Mouse (Mus musculus): ENCODE measurements around the gene Xrcc6.

The Xrcc6 gene

DNA sequence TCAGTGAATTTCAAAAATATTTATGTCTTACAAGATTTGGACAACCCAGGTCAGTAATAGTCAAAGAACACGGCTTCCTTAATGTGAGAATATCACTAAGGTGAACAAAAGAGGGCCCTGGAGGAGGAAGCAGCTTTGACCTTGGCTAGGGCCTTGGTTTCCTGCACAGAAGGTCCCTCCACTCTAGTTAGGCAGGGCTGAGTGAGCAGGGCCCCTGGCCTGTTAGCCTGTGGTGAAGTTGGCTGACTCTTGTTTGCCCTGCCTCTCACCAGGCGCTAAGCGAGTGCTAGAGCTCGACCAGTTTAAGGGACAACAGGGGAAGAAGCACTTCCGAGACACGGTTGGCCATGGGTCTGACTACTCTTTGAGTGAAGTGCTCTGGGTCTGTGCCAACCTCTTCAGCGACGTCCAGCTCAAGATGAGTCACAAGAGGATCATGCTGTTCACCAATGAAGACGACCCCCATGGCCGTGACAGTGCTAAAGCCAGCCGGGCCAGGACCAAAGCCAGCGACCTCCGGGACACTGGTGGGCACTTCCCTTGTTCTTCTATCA, 35.0 kb downstream of the Xrcc6 start:
- DNase-seq = no peak

- no peak for DNase-seq
These were observed 36.5 kb downstream of the Xrcc6 start for GRCm38 (mm10) chr15:82023965-82024635.

GRCm38 (mm10) chr15:82027276-82027675, 39.6 kb downstream of the Xrcc6 start:
- DNase-seq = no peak

DNA sequence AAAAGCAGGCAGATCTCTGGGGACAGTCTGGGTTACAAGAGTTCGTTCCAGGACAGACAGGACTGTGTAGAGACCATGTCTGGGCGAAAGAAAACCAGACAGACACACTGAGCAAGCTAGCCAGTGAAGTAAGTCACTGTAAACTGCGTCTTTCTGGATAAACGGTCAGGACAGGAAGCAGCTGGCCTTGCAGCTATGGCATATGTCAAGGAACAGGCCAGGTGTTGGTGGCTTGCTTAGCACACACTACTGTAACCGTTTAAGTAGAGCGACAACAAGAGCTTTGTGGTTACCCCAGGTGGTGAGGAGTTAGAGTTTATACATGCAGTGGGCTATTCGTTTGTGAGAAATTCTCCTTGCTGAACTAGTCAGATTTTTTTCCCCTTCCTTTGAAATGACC, 40.1 kb downstream of the Xrcc6 start:
- no peak for DNase-seq

DNA sequence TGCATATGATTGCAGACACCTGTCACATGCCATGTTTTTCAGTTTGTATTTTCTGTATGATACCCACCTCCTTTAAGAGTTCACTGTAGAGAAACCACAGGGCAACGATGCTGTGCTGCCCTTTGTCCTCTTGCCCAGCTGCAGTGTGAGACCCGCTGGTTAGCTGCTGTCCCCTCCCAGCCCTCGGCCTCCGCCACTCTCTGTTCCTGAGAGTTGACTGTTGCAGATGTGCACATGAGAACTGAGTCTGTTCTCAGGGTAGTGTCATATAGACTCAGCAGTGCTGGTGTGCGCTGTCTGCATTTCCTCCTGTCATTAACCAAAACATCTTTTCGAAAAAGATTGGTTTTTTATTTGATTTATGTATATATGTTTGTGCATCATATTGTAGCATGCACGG, 44.8 kb downstream of the Xrcc6 start:
- DNase-seq = no peak

GRCm38 (mm10) chr15:82033762-82034161, 46.1 kb downstream of the Xrcc6 start, which contains the start of gene Desi1:
TSS of gene Desi1 (minus strand) at chr15:82033862.
- no peak for DNase-seq

DNA sequence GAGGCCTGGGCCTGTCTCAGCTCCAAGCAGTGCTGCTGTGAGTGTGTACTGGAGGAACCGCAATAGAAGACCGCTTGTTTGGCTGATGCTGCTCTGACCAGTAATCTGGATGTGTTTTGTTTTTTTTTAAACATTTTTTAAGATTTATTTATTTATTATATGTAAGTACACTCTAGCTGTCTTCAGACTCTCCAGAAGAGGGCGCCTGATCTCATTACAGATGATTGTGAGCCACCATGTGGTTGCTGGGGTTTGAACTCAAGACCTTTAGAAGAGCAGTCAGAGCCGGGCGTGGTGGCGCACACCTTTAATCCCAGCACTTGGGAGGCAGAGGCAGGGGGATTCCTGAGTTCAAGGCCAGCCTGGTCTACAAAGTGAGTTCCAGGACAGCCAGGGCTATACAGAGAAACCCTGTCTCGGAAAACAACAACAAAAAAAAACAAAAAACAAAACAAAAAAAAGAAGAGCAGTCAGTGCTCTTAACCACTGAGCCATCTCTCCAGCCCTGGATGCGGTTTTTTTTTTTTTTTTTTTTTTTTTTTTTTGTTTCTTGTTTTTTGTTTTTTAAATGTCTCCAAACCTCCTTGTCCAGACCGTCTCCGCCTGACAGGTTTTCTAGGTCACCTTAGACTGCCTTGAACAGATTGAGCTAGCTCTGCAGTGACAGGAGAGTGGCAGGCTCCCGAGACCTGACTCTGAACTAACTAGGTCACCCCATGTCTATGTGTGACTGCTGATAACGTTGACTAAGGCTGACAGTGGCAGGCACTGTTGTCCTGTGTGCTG, 48.5 kb downstream of the Xrcc6 start:
- DNase-seq = no peak

DNA sequence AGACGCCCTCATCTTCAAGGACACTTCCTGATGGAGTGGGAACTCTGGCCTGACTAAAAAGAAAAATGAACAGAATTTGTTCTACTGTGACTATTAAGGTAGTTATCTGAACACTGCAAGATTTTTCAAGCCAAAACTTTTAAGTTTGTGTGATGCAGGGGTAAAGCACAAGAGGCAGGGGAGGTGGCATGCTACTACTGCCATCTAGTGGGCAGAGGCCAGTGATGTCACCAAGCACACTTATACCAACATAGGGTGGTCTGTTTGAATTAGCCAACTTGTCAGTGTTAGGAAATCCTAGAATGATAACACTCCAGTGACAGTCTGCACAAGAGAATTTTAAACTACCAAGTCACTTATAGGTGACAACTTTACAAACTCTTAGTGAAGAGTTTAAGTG, 53.0 kb downstream of the Xrcc6 start:
- DNase-seq = peak; percentile 21

GRCm38 (mm10) chr15:82044166-82044784, 56.6 kb downstream of the Xrcc6 start:
- no peak for DNase-seq

GRCm38 (mm10) chr15:82046246-82046891, 58.7 kb downstream of the Xrcc6 start:
- DNase-seq = peak; percentile 29

DNA sequence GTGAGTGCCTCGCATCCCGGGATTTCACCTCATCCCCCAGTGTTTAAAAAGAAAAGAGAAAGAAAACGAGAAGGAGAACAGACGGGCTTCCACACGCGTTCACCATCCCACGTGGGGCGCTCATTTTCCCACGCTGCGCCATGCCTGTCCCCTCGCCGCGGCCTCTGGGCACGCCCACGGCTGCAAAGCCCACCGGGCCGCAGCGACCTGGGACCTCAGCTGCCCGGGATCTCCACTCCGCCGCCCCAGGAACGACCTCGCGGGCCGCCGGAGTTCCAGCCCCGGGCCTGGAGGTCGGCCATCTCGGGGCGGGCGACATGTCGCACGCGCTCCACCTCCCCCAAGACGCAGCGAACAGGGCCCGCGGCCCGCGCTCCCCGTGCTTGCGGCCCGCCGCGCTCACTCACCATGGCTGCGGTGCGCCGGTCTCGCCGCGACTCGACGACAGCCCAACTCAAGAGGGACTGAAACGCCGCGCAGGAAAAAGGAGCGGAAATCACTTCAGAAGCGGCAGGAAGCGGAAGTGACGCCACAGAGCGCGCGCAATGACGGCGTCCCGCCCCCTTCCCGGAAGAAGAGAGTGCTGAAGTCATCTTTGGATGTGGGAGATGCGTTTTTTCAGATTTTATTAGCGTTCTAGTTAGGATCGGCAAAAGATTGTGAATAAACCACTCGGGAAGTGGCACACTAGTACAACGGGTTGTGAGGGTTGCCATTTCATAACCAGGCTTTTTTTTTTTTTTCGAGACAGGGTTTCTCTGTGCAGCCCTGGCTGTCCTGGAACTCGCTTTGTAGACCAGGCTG, 59.6 kb downstream of the Xrcc6 start, which contains the start of gene Snu13:
TSS of gene Snu13 (minus strand) at position 519 of the 804 bp plus-strand sequence.
- peak; percentile 88 for DNase-seq

- DNase-seq = no peak
These were observed 64.9 kb downstream of the Xrcc6 start for GRCm38 (mm10) chr15:82052544-82052943.

DNA sequence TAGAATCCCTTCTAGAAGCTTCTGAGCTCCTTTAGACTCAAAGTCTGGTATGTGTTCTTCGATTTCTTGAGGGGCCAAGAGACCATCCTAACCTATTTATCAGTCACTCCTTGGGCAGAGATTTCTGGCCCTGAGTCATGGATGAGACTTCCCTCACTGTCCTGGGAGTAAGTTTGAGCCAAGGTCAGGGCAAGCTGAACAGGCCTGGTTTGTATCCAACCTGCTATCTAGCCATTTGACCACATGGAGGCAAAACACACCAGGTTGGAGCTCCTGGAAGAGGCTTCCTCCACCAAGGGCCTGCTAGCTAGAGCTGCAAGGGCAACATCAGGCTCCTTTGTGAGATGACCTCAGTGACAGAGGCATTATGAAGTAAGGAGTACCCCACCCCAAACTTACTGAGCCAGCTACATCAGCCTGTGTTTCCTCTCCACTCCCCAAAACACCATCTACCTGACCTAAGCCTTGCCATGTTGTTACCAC, 71.1 kb downstream of the Xrcc6 start, which contains the start of gene 4930407I10Rik:
TSS of gene 4930407I10Rik (plus strand) at position 433 of the 483 bp plus-strand sequence.
- DNase-seq = no peak

- no peak for DNase-seq
These were observed 76.3 kb downstream of the Xrcc6 start for GRCm38 (mm10) chr15:82063909-82064308.

DNA sequence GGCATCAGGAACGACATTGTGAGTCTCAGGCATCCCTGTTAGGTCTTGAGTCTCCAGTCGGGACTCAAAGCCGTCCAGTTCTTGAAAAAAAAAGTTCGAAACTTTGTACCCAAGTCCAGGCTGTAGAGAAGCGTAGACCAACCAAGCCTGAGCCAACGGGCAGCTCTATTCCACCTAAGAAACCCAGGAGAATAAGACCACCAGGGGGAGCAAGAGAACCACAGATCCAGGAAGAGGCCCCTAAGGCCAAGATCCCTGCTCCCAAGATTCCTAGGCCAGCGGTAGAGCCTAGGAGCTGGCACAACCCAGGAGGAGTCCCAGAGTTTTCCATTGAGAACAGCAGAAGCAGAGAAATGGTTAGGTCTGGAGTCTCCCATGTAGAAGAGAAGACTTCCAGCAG, 77.9 kb downstream of the Xrcc6 start:
- peak; percentile 64 for DNase-seq

DNA sequence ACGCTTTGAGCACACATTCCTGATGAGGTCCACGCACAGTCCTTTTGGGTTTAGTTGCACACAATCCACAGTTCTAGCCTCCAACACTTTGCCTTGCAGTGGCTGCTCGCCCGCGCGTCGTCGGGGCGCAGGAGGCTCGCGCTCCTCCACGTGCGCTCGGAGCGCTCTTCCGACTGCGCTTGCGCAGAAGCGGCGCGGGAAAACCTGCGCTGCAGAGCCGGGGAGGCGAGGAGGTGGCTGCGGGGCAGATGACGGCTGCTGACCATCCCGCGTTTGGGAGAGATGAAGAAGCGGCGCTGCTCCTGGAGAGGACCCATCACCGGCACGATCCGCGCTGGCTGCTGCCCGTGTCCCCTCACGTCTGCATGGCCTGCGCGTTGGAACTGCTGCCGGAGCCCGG, 82.3 kb downstream of the Xrcc6 start, which contains the start of gene Mei1:
TSS of gene Mei1 (plus strand) at position 99 of the 400 bp plus-strand sequence.
- no peak for DNase-seq

DNA sequence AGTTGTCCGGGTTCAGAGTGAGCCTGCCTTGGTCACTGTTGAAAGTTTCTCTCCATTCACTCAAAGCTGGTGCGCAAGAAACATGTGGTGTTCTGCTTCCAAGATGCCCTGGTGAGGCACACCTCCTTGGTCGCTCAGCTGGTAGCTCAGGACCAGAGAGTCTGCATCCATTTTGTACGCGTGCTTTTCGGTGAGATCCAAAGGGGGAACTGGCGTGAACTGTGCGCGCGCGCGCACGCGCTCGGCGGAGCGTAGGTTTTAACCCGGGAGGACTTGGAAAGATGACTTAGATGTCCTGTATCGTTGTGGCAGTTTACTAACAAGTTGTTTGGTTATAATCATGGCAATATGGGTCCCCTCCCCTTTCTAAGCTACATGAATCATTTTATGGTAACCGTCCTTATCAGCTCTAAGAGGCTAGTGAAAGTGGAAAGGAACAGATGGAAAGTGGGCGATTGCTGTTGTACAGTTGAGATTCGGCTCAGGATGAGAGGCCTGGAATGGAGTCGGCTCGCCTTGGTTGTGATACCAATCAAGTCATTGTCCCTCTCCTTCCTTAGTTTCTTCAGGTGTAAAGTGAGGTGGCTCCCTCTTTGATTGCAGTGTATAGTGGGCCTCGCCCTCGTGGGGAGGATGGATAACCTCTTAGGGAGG, 84.3 kb downstream of the Xrcc6 start:
- no peak for DNase-seq

- DNase-seq = no peak
These were observed 85.9 kb downstream of the Xrcc6 start for GRCm38 (mm10) chr15:82073490-82073889.

- DNase-seq = no peak
These were observed 92.2 kb downstream of the Xrcc6 start for GRCm38 (mm10) chr15:82079883-82080282.

DNA sequence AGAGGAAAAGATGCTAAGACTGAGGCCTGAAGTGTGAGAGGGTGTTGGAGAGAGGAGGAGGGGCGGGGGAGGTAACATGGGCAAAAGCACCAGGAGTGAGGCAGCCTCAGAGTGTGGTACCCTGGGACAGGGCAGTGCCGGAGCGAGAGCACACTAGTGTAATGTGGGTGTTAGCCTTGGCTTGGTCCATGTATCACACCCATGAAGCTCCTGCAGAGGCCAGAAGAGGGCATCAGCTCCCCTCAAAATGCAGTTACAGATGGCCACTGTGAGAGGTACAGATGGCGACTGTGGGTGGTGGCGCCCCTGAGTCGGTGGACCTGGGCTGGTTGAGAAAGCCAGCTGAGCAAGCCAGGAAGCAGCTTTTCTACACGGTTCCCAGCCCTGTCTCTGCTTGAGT, 93.5 kb downstream of the Xrcc6 start:
- DNase-seq = peak; percentile 80

GRCm38 (mm10) chr15:82085606-82086005, 98.0 kb downstream of the Xrcc6 start:
- DNase-seq = no peak
